Mouse (Mus musculus) CD4-positive, CD25-positive, alpha-beta regulatory T cell, adult 4 months (primary cell): ENCODE data around the gene Pak4. TPM values are rescaled to one million over a fixed set of nuclear protein-coding genes. Genes with fewer than 3 reads are reported as not detected.

ENCODE experiments used
- ATAC-seq: one replicate; pipeline ENCODE4 v1.8.0; 2017
- polyA plus RNA-seq, 2 experiments: library from polyadenylated mRNA; unstranded; fragments of 100-300 nt; shearing (Covaris generic); gene quantifications; one replicate each; pipeline ENCODE4 v1.2.1; 2017

Pak4 gene
- polyA plus RNA-seq, 2 experiments from 2014 or later = 1.9 to 2.1 TPM

- ATAC-seq = no peak
Measured at GRCm38 (mm10) chr7:28587644-28588043, 10.3 kb downstream of the Pak4 start.

- ATAC-seq = no peak
Measured at GRCm38 (mm10) chr7:28586663-28587411, 11.1 kb downstream of the Pak4 start.

GRCm38 (mm10) chr7:28585001-28585400, 13.0 kb downstream of the Pak4 start:
- ATAC-seq = no peak

- no peak for ATAC-seq
Measured at GRCm38 (mm10) chr7:28584468-28584867, 13.5 kb downstream of the Pak4 start.

GRCm38 (mm10) chr7:28583570-28584344, 14.2 kb downstream of the Pak4 start:
- ATAC-seq = no peak

GRCm38 (mm10) chr7:28582841-28583240, 15.1 kb downstream of the Pak4 start:
- ATAC-seq = no peak

GRCm38 (mm10) chr7:28581721-28582120, 16.3 kb downstream of the Pak4 start:
- ATAC-seq = no peak

GRCm38 (mm10) chr7:28579826-28580225, 18.2 kb downstream of the Pak4 start:
- no peak for ATAC-seq

GRCm38 (mm10) chr7:28578543-28579053, 19.4 kb downstream of the Pak4 start:
- no peak for ATAC-seq

GRCm38 (mm10) chr7:28577826-28578542, 20.0 kb downstream of the Pak4 start:
- no peak for ATAC-seq

- no peak for ATAC-seq
Measured at GRCm38 (mm10) chr7:28576271-28576914, 21.6 kb downstream of the Pak4 start.

- no peak for ATAC-seq
Measured at GRCm38 (mm10) chr7:28575597-28575996, 22.4 kb downstream of the Pak4 start.

- no peak for ATAC-seq
Measured at GRCm38 (mm10) chr7:28573236-28573635, 24.7 kb downstream of the Pak4 start.

GRCm38 (mm10) chr7:28572689-28573088, 25.3 kb downstream of the Pak4 start:
- no peak for ATAC-seq

GRCm38 (mm10) chr7:28570982-28571682, 26.9 kb downstream of the Pak4 start:
- no peak for ATAC-seq

- ATAC-seq = no peak
Measured at GRCm38 (mm10) chr7:28570291-28570981, 27.5 kb downstream of the Pak4 start.

GRCm38 (mm10) chr7:28568253-28568652, 29.7 kb downstream of the Pak4 start:
- ATAC-seq = peak; percentile 62

- ATAC-seq = no peak
Measured at GRCm38 (mm10) chr7:28567539-28567938, 30.4 kb downstream of the Pak4 start.

GRCm38 (mm10) chr7:28565407-28565806, 32.6 kb downstream of the Pak4 start:
- no peak for ATAC-seq

GRCm38 (mm10) chr7:28562951-28563350, 35.0 kb downstream of the Pak4 start:
- no peak for ATAC-seq

- no peak for ATAC-seq
Measured at GRCm38 (mm10) chr7:28562371-28562770, 35.6 kb downstream of the Pak4 start.
